Mouse (Mus musculus): ENCODE data around the gene Pan2. TPM values are rescaled to one million over a fixed set of nuclear protein-coding genes. Genes with fewer than 3 reads are reported as not detected.
"Not testable (repeated sequence)": the region's sequence is repeated elsewhere in the genome, so short reads cannot be mapped to it uniquely, and the experiment has no call there.

Pan2 gene
- polyA plus RNA-seq, 1 experiment: 23.6 TPM

GRCm38 (mm10) chr10:128283604-128284579, 19.2 kb upstream of the Pan2 start:
- DNase-seq (ENCODE audit: low read depth): no peak

GRCm38 (mm10) chr10:128290594-128290993, 12.5 kb upstream of the Pan2 start:
- DNase-seq (ENCODE audit: low read depth): not testable (repeated sequence)

- no peak for DNase-seq (ENCODE audit: low read depth)
These were observed 6.6 kb upstream of the Pan2 start for GRCm38 (mm10) chr10:128296370-128297090.

- no peak for DNase-seq (ENCODE audit: low read depth)
These were observed 5.9 kb upstream of the Pan2 start for GRCm38 (mm10) chr10:128297221-128297620.

- no peak for DNase-seq (ENCODE audit: low read depth)
These were observed 5.5 kb upstream of the Pan2 start for GRCm38 (mm10) chr10:128297622-128298021.

- DNase-seq (ENCODE audit: low read depth): peak; percentile 41
These were observed 4.9 kb upstream of the Pan2 start for GRCm38 (mm10) chr10:128298243-128298642.

- no peak for DNase-seq (ENCODE audit: low read depth)
These were observed 4.4 kb upstream of the Pan2 start, which contains the start of gene Il23a for GRCm38 (mm10) chr10:128298702-128299171. Gene Il23a (minus strand): TSS chr10:128298752.

- no peak for DNase-seq (ENCODE audit: low read depth)
These were observed 778 bp upstream of the Pan2 start for GRCm38 (mm10) chr10:128302357-128302756.

- DNase-seq (ENCODE audit: low read depth): no peak
These were observed 380 bp upstream of the Pan2 start for GRCm38 (mm10) chr10:128302785-128303125.

- DNase-seq (ENCODE audit: low read depth): no peak
These were observed 6.5 kb downstream of the Pan2 start for GRCm38 (mm10) chr10:128309654-128310053.

- no peak for DNase-seq (ENCODE audit: low read depth)
These were observed 7.0 kb downstream of the Pan2 start for GRCm38 (mm10) chr10:128310177-128310576.

- DNase-seq (ENCODE audit: low read depth): no peak
These were observed 7.8 kb downstream of the Pan2 start for GRCm38 (mm10) chr10:128310902-128311301.

- DNase-seq (ENCODE audit: low read depth): no peak
These were observed 12.4 kb downstream of the Pan2 start for GRCm38 (mm10) chr10:128315578-128315977.

- no peak for DNase-seq (ENCODE audit: low read depth)
These were observed 18.5 kb downstream of the Pan2 start for GRCm38 (mm10) chr10:128321641-128322040.

- no peak for DNase-seq (ENCODE audit: low read depth)
These were observed 19.3 kb downstream of the Pan2 start, which contains the start of gene Cnpy2 for GRCm38 (mm10) chr10:128322141-128323108. Gene Cnpy2 (plus strand): TSS chr10:128322459.

- DNase-seq (ENCODE audit: low read depth): no peak
These were observed 20.4 kb downstream of the Pan2 start for GRCm38 (mm10) chr10:128323516-128323915.

- no peak for DNase-seq (ENCODE audit: low read depth)
These were observed 23.7 kb downstream of the Pan2 start for GRCm38 (mm10) chr10:128326825-128327224.

GRCm38 (mm10) chr10:128327610-128328009, 24.5 kb downstream of the Pan2 start:
- DNase-seq (ENCODE audit: low read depth): no peak

- not testable (repeated sequence) for DNase-seq (ENCODE audit: low read depth)
These were observed 29.5 kb downstream of the Pan2 start for GRCm38 (mm10) chr10:128332358-128333249.

- no peak for DNase-seq (ENCODE audit: low read depth)
These were observed 32.4 kb downstream of the Pan2 start for GRCm38 (mm10) chr10:128335582-128335981.
